Mouse (Mus musculus) subcutaneous adipose tissue, adult 2 months (tissue): ENCODE data around the gene Sun1. TPM values are rescaled to one million over a fixed set of nuclear protein-coding genes. Genes with fewer than 3 reads are reported as not detected.

Experiments
- polyA plus RNA-seq: library from polyadenylated mRNA; depleted of rRNA; stranded (reverse); fragments of >200 nt; gene quantifications from 2 replicates; pipeline ENCODE4 v1.2.3, GENCODE M21; 2012; ENCODE audit warnings: low replicate concordance; rRNA removed

Gene Sun1
- 47.0 and 57.2 TPM in 2 replicates for polyA plus RNA-seq

GRCm38 (mm10) chr5:139199995-139200769, at the start of gene Sun1:
Gene Sun1, plus strand, starts transcription at chr5:139200637.

GRCm38 (mm10) chr5:139252081-139252909, 51.9 kb downstream of the Sun1 start, which contains the start of gene Get4:
Gene Get4, plus strand, starts transcription at chr5:139252324.

Other genes with a start within 250 kb of the Sun1 start
- 12.7 and 44.2 TPM in 2 replicates for gene Pdgfa, start 203.3 kb upstream of the Sun1 start, polyA plus RNA-seq
- gene Prkar1b, start 50.6 kb upstream of the Sun1 start, polyA plus RNA-seq = 7.4 and 27.9 TPM in 2 replicates
- gene Dnaaf5, start 50.4 kb upstream of the Sun1 start, polyA plus RNA-seq = 13.9 and 21.5 TPM in 2 replicates
- 76.9 and 154 TPM in 2 replicates for gene Get4, start 51.7 kb downstream of the Sun1 start, polyA plus RNA-seq
- 36.3 and 61.5 TPM in 2 replicates for gene Adap1, start 125.0 kb downstream of the Sun1 start, polyA plus RNA-seq
- gene Cox19, start 150.8 kb downstream of the Sun1 start, polyA plus RNA-seq = 131 and 211 TPM in 2 replicates
- gene Cyp2w1, start 152.0 kb downstream of the Sun1 start, polyA plus RNA-seq = not detected in 2 replicates
- 34.4 and 64.9 TPM in 2 replicates for gene Gpr146, start 177.1 kb downstream of the Sun1 start, polyA plus RNA-seq
- 1.9 and 3.7 TPM in 2 replicates for gene C130050O18Rik, start 204.6 kb downstream of the Sun1 start, polyA plus RNA-seq
- 7.3 and 9.9 TPM in 2 replicates for gene Gper1, start 222.5 kb downstream of the Sun1 start, polyA plus RNA-seq